Mouse (Mus musculus): ENCODE results near the gene Ppih.
"Not testable (repeated sequence)": the region's sequence is repeated elsewhere in the genome, so short reads cannot be mapped to it uniquely, and the experiment has no call there.

The Ppih gene

GRCm38 (mm10) chr4:119285336-119285735, 35.0 kb downstream of the Ppih start:
- no peak for DNase-seq

- no peak for DNase-seq
Observed at GRCm38 (mm10) chr4:119284861-119285260, 35.5 kb downstream of the Ppih start.

GRCm38 (mm10) chr4:119278784-119279183, 41.6 kb downstream of the Ppih start:
- DNase-seq = not testable (repeated sequence)

GRCm38 (mm10) chr4:119275726-119276125, 44.6 kb downstream of the Ppih start:
- DNase-seq = no peak

- DNase-seq = no peak
Observed at GRCm38 (mm10) chr4:119275226-119275625, 45.1 kb downstream of the Ppih start.

- DNase-seq = no peak
Observed at GRCm38 (mm10) chr4:119274627-119275026, 45.7 kb downstream of the Ppih start.

DNA sequence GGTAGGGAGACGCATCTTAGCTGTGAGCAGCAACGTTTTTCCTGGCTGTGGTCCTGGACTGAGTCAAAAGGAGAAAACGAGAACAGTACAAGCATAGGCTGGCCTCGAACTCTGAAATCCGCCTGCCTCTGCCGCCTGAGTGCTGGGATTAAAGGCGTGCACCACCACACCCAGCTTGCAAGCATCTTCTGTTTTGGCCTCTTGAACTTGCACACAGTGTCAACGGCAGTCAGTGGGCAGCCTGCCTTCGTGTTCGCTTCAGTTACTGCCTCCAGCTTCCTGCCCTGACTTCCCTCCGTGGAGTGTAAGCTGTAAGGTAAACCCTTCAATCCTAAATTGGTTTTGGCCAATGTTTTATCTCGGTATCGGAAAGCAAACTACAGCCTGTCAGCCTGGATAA, 53.7 kb downstream of the Ppih start:
- DNase-seq = no peak

DNA sequence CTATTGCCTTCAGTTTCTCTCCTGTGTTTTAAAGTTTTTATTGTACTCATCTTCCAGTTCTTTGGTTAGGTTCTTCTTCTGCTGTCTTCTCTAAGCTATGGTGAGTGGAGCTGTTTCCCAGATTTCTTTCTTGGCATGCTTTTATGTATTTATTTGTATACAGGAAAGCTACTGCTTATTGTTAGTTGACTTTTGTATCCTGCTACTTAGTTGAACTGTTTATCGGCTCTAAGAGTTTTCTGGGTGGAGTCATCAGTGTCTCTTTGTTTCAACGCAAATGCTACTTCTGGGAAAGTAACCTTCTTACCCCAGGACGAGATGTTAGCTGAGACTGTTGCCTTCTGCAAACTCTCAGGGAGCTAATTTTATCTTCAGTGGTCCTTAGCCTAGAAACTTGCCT, 56.9 kb downstream of the Ppih start:
- no peak for DNase-seq

DNA sequence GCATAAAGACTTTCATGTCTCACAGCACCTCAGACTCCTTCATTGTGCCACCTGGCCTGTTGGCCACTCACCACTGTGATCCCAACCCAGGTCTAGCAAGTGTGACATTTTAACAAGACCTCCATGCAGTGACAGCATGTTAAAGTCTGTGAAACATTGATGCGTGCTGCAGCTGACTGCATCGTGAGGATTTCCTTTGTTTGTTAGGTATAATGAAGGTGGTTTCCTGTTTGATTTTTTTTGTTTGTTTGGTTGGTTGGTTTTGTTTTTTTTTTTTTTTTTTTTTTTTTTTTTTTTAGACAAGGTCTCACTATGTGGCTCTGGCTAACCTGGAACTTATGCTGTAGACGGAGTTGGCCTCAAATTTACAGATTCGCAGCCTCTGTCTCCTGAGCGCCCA, 57.9 kb downstream of the Ppih start:
- no peak for DNase-seq

GRCm38 (mm10) chr4:119261087-119261713, 59.1 kb downstream of the Ppih start:
- DNase-seq = no peak

GRCm38 (mm10) chr4:119259344-119260254, 60.7 kb downstream of the Ppih start:
- no peak for DNase-seq

DNA sequence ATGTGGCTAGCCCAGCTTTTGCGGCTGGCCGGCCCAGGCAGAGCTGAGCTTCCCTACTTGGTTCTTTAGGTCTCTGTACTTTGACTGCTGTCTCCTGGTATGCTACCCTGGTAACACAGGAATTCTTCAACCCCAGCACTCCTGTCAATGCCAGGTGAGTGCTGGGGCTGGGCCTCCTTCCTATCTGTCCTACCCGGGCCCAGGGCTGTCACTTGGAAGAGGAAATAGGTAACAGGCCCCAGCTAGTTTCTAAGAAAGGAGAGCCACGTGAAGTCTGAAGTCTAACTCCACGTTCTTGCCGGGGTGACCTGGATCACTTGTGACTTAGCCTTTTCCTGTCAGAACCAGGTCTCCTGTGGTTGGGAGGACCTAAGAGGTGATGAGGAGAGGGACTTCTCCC, 63.3 kb downstream of the Ppih start:
- DNase-seq = no peak

DNA sequence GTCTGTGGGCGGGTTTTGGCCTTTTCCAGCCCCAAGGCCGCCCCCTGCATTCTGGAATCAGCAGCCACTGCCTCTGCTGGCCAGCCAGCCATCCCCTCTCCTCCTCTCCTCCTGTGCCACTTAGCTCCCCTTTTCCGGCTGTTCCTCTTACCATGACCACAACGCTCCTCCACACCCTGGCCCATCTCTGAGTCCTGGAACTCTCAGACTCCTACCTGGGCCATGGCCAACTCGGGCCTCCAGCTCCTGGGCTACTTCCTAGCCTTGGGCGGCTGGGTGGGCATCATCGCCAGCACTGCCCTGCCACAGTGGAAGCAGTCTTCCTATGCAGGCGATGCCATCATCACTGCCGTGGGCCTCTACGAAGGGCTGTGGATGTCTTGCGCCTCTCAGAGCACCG, 65.0 kb downstream of the Ppih start, which contains the start of gene Cldn19:
Cldn19 (plus strand) TSS at position 64 of the 400 bp plus-strand sequence.
- DNase-seq = no peak

- peak; percentile 47 for DNase-seq
Observed at GRCm38 (mm10) chr4:119254012-119254618, 66.2 kb downstream of the Ppih start.

DNA sequence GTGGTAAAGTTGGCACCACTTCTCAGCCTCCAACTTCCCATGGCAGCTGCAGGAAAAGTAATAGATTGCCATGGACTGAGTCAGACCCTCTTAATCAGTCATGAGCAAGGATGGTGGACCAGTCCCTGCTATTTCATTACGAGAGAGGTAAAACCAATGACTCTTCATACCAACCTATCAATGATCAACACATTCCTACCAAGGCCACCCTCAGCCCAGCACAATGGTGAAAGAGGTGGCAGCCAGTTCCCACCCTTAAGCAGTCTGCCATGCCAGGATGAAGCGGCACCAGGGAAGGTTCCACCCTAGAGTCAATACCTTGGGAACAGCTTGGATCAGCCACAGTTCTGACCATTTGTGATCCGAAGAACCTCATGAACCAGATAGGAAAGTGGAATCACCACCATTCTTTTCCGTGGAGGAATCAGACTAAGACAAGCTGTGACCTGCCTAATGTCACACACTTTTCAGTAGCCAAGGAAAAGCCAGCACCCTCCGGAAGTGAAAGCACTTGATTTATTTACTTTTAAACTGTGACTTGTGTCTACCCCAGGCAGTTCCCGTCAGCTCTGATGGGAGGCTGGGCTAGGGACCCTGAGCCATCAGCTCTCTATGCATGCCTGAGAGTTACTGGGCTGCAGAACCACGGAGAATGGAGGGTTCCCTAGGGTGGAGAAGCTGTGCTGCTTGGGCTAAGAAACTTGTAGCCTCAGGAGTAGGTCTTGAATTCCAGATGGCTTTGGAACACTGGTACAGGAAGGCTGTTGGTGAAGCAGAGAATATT, 68.1 kb downstream of the Ppih start:
- no peak for DNase-seq
